Mouse (Mus musculus) hindbrain, embryonic 12.5 days (tissue): ENCODE measurements around the gene Polr3f. TPM values are rescaled to one million over a fixed set of nuclear protein-coding genes. Genes with fewer than 3 reads are reported as not detected.

Source experiments
- polyA plus RNA-seq: library from polyadenylated mRNA; unstranded; fragments of >200 nt; fragmentation: Nextera tagmentation; extraction: Ambion mirVana; gene quantifications from 2 replicates; pipeline ENCODE4 v1.2.1, GENCODE M21; 2016

Gene Polr3f
- polyA plus RNA-seq, 1 experiment from 2014 or later, result 38.5 TPM

Other genes with a start within 250 kb of the Polr3f start
- 0.44 and 1.3 TPM in 2 replicates for gene Ovol2, start 195.6 kb upstream of the Polr3f start, polyA plus RNA-seq
- gene Kat14, start 158.7 kb upstream of the Polr3f start, polyA plus RNA-seq, result 37.7 and 40.7 TPM in 2 replicates
- gene Pet117, start 158.7 kb upstream of the Polr3f start, polyA plus RNA-seq, result 1.1 and 2.3 TPM in 2 replicates
- gene Dzank1, start 304 bp upstream of the Polr3f start, polyA plus RNA-seq, result 5.4 and 5.8 TPM in 2 replicates
- 54.4 and 60.0 TPM in 2 replicates for gene Rbbp9, start 23.2 kb downstream of the Polr3f start, polyA plus RNA-seq
- gene Sec23b, start 28.5 kb downstream of the Polr3f start, polyA plus RNA-seq, result 96.5 and 101 TPM in 2 replicates
- gene Smim26, start 66.3 kb downstream of the Polr3f start, polyA plus RNA-seq, result 45.1 and 46.2 TPM in 2 replicates
- gene Dtd1, start 72.2 kb downstream of the Polr3f start, polyA plus RNA-seq, result 39.7 and 43.3 TPM in 2 replicates